Mouse (Mus musculus): ENCODE data around the gene Polr3g. TPM values are rescaled to one million over a fixed set of nuclear protein-coding genes. Genes with fewer than 3 reads are reported as not detected.
"Not testable (repeated sequence)": the region's sequence is repeated elsewhere in the genome, so short reads cannot be mapped to it uniquely, and the experiment has no call there.

Polr3g gene
- 18.4 and 18.9 TPM in 2 replicates for polyA plus RNA-seq (2015; fragmentation: Nextera tagmentation; extraction: Ambion mirVana)

- Histone ChIP-seq H3K9ac (peak within 1 kb of the TSS; percentile 78), H3K4me1 (peaks cover 22% of the 10 kb centered on the region), H3K9me3 (no peaks in the 10 kb centered on the region), H3K27me3 (no peaks in the 10 kb centered on the region), H3K27ac (peak within 1 kb of the TSS; percentile 84), H3K4me2 (replicated peaks) (peak within 1 kb of the TSS; percentile 99), H3K36me3 (no peaks in the 10 kb centered on the region), H3K4me3 (peak within 1 kb of the TSS; percentile 82)
- peak; percentile 97 for ATAC-seq (ENCODE audit: low FRiP score, low read depth)
- WGBS = 0% methylated on average over 56 of the region's 61 CpGs
These were observed at the start of gene Polr3g, which contains the start of gene Mblac2 for GRCm38 (mm10) chr13:81710775-81711545. Gene Polr3g, minus strand, starts transcription at chr13:81711013. Gene Mblac2, plus strand, starts transcription at chr13:81711341.

- WGBS = 34% methylated on average over 3 of the region's 3 CpGs
- ATAC-seq (ENCODE audit: low FRiP score, low read depth) = no peak
These were observed 49.6 kb upstream of the Polr3g start for GRCm38 (mm10) chr13:81760379-81760778.

GRCm38 (mm10) chr13:81757058-81757660, 46.3 kb upstream of the Polr3g start:
- no peak for ATAC-seq (ENCODE audit: low FRiP score, low read depth)
- H3K27ac ChIP-seq = no peak overlapping the region
- 86% methylated on average over 5 of the region's 5 CpGs for WGBS
- H3K9ac ChIP-seq = no peak overlapping the region
- H3K27me3 ChIP-seq = no peaks in the 10 kb centered on the region
- H3K36me3 ChIP-seq = no peaks in the 10 kb centered on the region
- no peak overlapping the region for H3K4me3 ChIP-seq
- no peak overlapping the region for H3K4me2 ChIP-seq (replicated peaks)
- no peaks in the 10 kb centered on the region for H3K4me1 ChIP-seq
- H3K9me3 ChIP-seq = no peaks in the 10 kb centered on the region

More at GRCm38 (mm10) chr13:81760379-81760778, 49.6 kb upstream of the Polr3g start:
- no peak overlapping the region for H3K27ac ChIP-seq
- no peaks in the 10 kb centered on the region for H3K9me3 ChIP-seq
- H3K36me3 ChIP-seq = no peaks in the 10 kb centered on the region
- H3K4me1 ChIP-seq = no peaks in the 10 kb centered on the region
- no peaks in the 10 kb centered on the region for H3K27me3 ChIP-seq
- no peak overlapping the region for H3K4me2 ChIP-seq (replicated peaks)
- no peak overlapping the region for H3K4me3 ChIP-seq
- H3K9ac ChIP-seq = no peak overlapping the region

- Histone ChIP-seq H3K27ac (no peak overlapping the region), H3K36me3 (no peaks in the 10 kb centered on the region), H3K4me1 (no peaks in the 10 kb centered on the region), H3K4me3 (no peak overlapping the region), H3K4me2 (replicated peaks) (no peak overlapping the region), H3K27me3 (no peaks in the 10 kb centered on the region), H3K9ac (no peak overlapping the region), H3K9me3 (no peaks in the 10 kb centered on the region)
- no peak for ATAC-seq (ENCODE audit: low FRiP score, low read depth)
- WGBS = 90% methylated on average over 1 of the region's 1 CpGs
These were observed 44.5 kb upstream of the Polr3g start for GRCm38 (mm10) chr13:81755324-81755723.

- ATAC-seq (ENCODE audit: low FRiP score, low read depth) = no peak
- H3K36me3 ChIP-seq = no peaks in the 10 kb centered on the region
- H3K27ac ChIP-seq = no peak overlapping the region
- H3K9me3 ChIP-seq = no peaks in the 10 kb centered on the region
- no peak overlapping the region for H3K4me2 ChIP-seq (replicated peaks)
- H3K4me1 ChIP-seq = no peaks in the 10 kb centered on the region
- H3K27me3 ChIP-seq = no peaks in the 10 kb centered on the region
- H3K9ac ChIP-seq = no peak overlapping the region
- no peak overlapping the region for H3K4me3 ChIP-seq
These were observed 44.1 kb upstream of the Polr3g start for GRCm38 (mm10) chr13:81754878-81755277.

GRCm38 (mm10) chr13:81744092-81744396, 33.2 kb upstream of the Polr3g start:
- H3K27ac ChIP-seq = no peak overlapping the region
- 40% methylated on average over 2 of the region's 2 CpGs for WGBS
- no peak for ATAC-seq (ENCODE audit: low FRiP score, low read depth)
- no peaks in the 10 kb centered on the region for H3K27me3 ChIP-seq
- no peak overlapping the region for H3K4me3 ChIP-seq
- H3K36me3 ChIP-seq = no peaks in the 10 kb centered on the region
- H3K9ac ChIP-seq = no peak overlapping the region
- H3K4me2 ChIP-seq (replicated peaks) = no peak overlapping the region
- H3K4me1 ChIP-seq = no peaks in the 10 kb centered on the region
- H3K9me3 ChIP-seq = no peaks in the 10 kb centered on the region

GRCm38 (mm10) chr13:81743391-81744091, 32.7 kb upstream of the Polr3g start:
- H3K4me3 ChIP-seq = no peak overlapping the region
- H3K36me3 ChIP-seq = no peaks in the 10 kb centered on the region
- H3K9me3 ChIP-seq = no peaks in the 10 kb centered on the region
- no peaks in the 10 kb centered on the region for H3K4me1 ChIP-seq
- H3K27ac ChIP-seq = no peak overlapping the region
- no peak overlapping the region for H3K4me2 ChIP-seq (replicated peaks)
- 46% methylated on average over 9 of the region's 10 CpGs for WGBS
- no peak; the same call in 1 of the 2 replicates for ATAC-seq (ENCODE audit: low FRiP score, low read depth)
- H3K9ac ChIP-seq = no peak overlapping the region
- H3K27me3 ChIP-seq = no peaks in the 10 kb centered on the region

GRCm38 (mm10) chr13:81740898-81741297, 30.1 kb upstream of the Polr3g start:
- H3K4me1 ChIP-seq = no peaks in the 10 kb centered on the region
- no peaks in the 10 kb centered on the region for H3K36me3 ChIP-seq
- ATAC-seq (ENCODE audit: low FRiP score, low read depth) = no peak
- no peak overlapping the region for H3K9ac ChIP-seq
- WGBS = 45% methylated on average over 3 of the region's 3 CpGs
- no peak overlapping the region for H3K27ac ChIP-seq
- no peak overlapping the region for H3K4me3 ChIP-seq
- no peaks in the 10 kb centered on the region for H3K9me3 ChIP-seq
- no peak overlapping the region for H3K4me2 ChIP-seq (replicated peaks)
- H3K27me3 ChIP-seq = no peaks in the 10 kb centered on the region

- Histone ChIP-seq H3K9me3 (no peaks in the 10 kb centered on the region), H3K4me2 (replicated peaks) (no peak overlapping the region), H3K9ac (no peak overlapping the region), H3K4me3 (no peak overlapping the region), H3K27ac (no peak overlapping the region), H3K36me3 (no peaks in the 10 kb centered on the region), H3K4me1 (no peaks in the 10 kb centered on the region), H3K27me3 (no peaks in the 10 kb centered on the region)
- WGBS = 85% methylated on average over 5 of the region's 5 CpGs
- no peak for ATAC-seq (ENCODE audit: low FRiP score, low read depth)
These were observed 25.8 kb upstream of the Polr3g start for GRCm38 (mm10) chr13:81736606-81737005.

- WGBS = 87% methylated on average over 1 of the region's 1 CpGs
- ATAC-seq (ENCODE audit: low FRiP score, low read depth) = no peak
- no peaks in the 10 kb centered on the region for H3K27me3 ChIP-seq
- H3K4me1 ChIP-seq = no peaks in the 10 kb centered on the region
- H3K9ac ChIP-seq = no peak overlapping the region
- H3K4me2 ChIP-seq (replicated peaks) = no peak overlapping the region
- H3K27ac ChIP-seq = no peak overlapping the region
- H3K9me3 ChIP-seq = no peaks in the 10 kb centered on the region
- no peaks in the 10 kb centered on the region for H3K36me3 ChIP-seq
- H3K4me3 ChIP-seq = no peak overlapping the region
These were observed 19.5 kb upstream of the Polr3g start for GRCm38 (mm10) chr13:81730362-81730761.

- Histone ChIP-seq H3K27me3 (no peaks in the 10 kb centered on the region), H3K4me2 (replicated peaks) (no peak overlapping the region), H3K4me3 (no peak overlapping the region), H3K9ac (no peak overlapping the region), H3K27ac (no peak overlapping the region), H3K9me3 (no peaks in the 10 kb centered on the region), H3K36me3 (no peaks in the 10 kb centered on the region), H3K4me1 (no peaks in the 10 kb centered on the region)
- WGBS = 46% methylated on average over 4 of the region's 4 CpGs
- no peak for ATAC-seq (ENCODE audit: low FRiP score, low read depth)
These were observed 18.3 kb upstream of the Polr3g start for GRCm38 (mm10) chr13:81729102-81729501.

- H3K9me3 ChIP-seq; ATAC-seq (ENCODE audit: low FRiP score, low read depth); H3K27me3 ChIP-seq; H3K4me3 ChIP-seq; H3K27ac ChIP-seq; H3K4me2 ChIP-seq (replicated peaks); H3K36me3 ChIP-seq; H3K9ac ChIP-seq; H3K4me1 ChIP-seq: not testable (repeated sequence)
- 57% methylated on average over 12 of the region's 12 CpGs for WGBS
These were observed 17.3 kb upstream of the Polr3g start for GRCm38 (mm10) chr13:81728141-81728540.

Data from limb, embryonic 13.5 days (tissue).